Mouse (Mus musculus): ENCODE data around the gene Exoc1. TPM values are rescaled to one million over a fixed set of nuclear protein-coding genes. Genes with fewer than 3 reads are reported as not detected.
A peak's percentile ranks its signal among the peaks of the same experiment; 100 is the strongest.

The Exoc1 gene
- total RNA-seq (2021): 10 to 100 TPM; 10.2 to 11.3 TPM
- long read RNA-seq, experiment 1, partial matches to known transcripts: 1 of 21 reads
- long read RNA-seq, experiment 1, other reads (novel, unspliced or antisense): 17 of 21 reads
- long read RNA-seq, experiment 2, partial matches to known transcripts: 2 of 13 reads
- long read RNA-seq, experiment 2, other reads (novel, unspliced or antisense): 9 of 13 reads

DNA sequence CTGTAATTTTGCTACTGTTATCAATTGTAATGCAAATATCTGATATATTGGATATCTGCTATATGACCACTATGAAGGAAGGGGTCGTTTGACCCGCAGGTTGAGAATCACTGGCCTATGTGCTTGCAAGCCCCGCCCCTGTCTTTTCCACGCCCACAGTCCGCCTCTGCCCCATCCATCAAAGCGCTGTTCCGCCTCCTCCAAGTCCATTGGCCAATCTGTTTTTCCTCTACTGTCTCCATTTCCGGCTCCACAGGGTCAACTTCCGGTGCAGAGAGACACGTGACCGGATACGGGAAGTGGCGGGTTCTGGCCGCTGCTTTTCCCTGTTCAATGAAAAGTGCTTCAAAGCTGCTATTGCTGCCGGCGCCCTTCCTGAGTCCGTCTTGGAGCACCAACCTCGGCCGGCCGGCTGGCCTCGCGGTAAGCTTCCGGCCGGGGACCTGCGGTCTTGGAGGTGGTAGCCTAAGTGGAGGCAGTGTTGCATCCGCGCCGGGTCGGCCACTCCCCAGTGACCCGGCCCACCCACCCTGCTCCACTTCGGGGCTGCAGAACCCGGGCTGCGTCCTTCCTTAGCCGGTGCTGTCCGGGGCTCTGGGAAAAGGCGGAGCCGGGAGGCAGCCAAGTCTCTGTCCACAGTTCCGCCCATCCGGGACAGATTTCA lies at the start of gene Exoc1:
TSS of gene Exoc1 (plus strand) at position 272 of the 664 bp plus-strand sequence.
- DNase-seq (ENCODE audit: low spot score): peak; percentile 95

DNA sequence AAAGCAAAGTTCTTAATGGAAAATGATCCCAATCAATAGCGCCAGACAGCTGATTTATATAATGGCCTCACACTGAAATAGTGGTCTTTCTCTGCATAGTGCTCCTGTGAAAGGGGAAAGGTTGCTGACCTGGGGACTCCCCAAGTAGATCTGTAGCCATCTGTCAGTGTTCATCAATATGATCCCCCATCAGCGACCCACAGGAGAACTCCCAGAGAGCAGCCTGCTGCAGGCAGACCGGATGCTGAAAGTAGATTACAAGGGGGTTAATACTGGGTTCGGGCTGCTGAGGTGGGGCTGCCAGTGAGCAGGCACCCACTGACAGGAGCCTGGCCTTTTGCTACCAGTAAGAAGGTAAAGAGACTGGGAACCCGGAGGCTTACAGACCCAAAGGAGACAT lies 45.3 kb upstream of the Exoc1 start, which contains the start of gene Gm7271:
TSS of gene Gm7271 (plus strand) at position 230 of the 400 bp plus-strand sequence.
- no peak for DNase-seq (ENCODE audit: low spot score)

DNA sequence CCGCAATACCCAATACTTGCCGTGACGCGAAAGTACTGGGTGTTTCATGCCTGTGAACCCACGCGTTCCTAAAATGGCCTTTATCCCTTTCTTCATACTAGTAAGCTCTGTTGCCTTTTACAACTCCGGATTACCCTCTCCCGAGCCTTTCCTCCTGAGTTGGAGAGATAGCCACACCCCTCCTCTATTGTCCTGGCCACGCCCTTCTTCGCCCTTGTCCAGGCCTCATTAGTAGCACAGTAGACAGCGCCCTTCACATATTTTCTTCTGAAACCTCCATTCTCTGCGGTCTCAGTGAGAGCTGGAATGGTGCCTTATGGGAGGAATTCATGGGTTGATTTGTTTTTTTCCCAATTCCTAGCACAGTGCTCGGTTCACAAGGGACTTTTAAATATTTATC lies 34.0 kb upstream of the Exoc1 start:
- no peak for DNase-seq (ENCODE audit: low spot score)

DNA sequence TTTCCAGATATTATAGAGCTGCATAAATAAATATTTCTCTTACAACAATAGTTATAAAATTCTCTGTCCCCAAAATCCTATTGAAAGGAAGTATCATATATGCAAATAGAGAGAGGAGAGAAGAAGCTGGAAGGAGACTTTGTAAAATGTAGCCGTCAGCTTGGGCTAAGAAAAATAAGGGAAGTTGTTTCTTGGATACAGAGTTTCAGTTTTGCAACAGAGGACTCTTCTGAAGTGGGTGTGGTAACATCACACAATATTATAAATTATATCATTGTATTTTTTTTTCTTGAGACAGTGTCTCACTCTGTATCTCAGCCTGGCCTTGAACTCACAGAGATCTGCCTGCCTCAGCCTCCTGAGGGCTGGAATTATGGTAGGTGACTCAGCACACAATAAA lies 6.7 kb upstream of the Exoc1 start:
- DNase-seq (ENCODE audit: low spot score): no peak

DNA sequence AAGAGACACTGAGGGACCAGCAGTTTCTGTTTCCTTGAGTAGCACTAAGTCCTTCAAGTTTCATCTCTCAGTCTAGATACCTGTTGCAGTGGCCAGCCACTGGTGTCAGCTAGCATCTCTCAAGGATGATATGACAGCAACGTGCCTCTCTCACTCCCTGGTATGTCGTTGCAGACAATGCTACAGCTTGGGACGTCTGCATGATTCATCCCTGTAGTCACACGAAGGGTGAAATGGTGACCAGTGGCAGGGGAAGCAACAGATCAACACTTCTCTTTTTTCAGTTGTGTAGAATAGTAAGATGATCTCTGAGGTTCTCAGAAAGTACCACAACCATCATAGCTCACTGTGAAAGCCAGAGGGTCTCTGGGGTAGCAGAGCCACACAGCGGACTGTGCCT lies 4.5 kb upstream of the Exoc1 start:
- DNase-seq (ENCODE audit: low spot score): no peak

DNA sequence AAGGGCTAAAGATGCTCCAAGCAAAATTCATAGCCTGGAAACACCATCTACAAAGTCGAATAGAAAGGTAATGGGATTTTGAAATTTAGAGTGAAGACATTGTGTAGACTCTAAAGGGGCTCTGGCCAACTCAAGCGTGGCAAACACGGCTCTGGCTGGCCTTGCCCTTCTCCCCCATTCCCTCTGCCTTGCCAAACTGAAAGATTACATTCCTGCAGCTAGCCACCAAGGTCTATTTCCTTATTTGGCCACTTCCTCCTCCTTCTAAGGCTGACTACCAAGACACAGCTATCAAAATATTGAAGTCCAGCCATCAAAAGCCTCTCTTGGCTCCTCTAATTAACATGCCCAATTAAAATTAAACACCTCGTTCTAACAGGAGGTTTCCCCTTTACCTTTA lies 4.0 kb upstream of the Exoc1 start:
- DNase-seq (ENCODE audit: low spot score): no peak

DNA sequence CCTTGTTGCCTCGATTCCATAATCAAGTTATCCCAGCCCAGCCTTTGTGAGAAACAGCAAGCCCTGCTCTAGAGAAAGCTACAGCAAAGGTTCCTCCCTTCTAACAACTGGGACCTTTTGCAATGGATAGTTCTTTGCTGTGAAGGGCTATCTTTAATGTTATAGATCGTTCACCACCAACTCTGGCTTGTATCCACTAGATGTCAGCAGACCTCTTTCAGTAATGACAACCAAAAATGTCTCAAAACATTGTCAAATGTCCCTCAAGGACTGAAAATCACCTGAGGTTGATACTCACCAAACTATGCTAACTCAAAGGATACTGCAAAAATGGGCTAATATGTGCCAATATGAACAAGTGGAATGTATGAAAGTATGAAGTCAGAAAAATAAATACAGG lies 3.3 kb upstream of the Exoc1 start:
- DNase-seq (ENCODE audit: low spot score): no peak

DNA sequence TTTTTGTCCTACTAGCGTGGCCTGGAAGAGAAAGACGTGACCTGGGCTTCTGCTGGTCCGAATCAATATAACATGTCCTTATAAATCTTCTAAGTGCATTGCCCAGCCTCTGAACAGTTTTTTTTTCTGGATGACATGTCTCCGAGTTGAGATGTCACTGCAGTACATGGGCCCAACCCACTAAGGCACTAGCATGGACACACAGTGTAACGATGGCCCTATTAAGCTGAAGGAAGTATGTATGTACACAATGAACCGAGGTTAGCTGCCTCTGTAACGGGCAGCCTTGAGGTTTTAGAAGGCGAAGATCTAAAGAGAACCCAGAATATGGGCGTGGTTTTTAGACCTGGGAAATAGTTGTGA lies 574 bp downstream of the Exoc1 start:
- no peak for DNase-seq (ENCODE audit: low spot score)

DNA sequence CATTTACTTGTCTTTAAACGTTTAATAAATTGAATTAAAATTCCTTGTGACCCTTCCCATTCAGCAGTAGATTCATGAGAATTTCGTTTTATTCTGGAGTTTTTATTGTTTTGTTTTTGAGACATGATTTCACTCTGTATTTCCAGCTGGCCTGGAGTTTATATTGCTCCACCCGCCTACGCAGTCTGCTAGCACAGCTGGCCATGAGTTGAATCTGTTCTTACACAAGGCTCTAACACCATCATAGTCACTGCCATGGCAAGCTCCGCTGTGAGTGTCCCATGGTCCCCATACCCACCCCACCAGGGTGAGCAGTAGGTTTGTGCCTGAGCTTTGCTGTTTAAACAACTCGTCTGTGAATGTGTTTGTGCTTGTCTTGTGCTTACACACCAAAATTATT lies 4.1 kb downstream of the Exoc1 start:
- peak; percentile 43 for DNase-seq (ENCODE audit: low spot score)

DNA sequence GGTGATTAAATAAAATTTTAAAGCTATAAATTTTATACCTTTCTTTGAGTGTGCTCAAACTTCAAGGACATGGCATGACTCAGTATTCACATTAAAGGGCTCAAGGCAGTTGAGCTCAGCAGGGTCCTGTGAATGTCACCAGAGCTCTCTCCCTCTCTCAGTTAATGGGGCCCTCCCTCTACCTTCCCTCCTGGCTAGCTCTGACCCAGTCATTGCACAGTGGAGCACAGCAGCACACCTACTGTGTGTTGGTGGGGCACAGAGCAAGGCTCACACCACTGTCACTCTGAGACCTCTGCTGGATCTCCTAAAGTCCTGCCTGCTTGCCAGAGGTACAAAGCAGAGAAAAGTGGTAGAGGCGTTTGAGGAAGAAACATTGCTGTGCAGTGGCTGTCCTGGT lies 7.1 kb downstream of the Exoc1 start:
- DNase-seq (ENCODE audit: low spot score): no peak

DNA sequence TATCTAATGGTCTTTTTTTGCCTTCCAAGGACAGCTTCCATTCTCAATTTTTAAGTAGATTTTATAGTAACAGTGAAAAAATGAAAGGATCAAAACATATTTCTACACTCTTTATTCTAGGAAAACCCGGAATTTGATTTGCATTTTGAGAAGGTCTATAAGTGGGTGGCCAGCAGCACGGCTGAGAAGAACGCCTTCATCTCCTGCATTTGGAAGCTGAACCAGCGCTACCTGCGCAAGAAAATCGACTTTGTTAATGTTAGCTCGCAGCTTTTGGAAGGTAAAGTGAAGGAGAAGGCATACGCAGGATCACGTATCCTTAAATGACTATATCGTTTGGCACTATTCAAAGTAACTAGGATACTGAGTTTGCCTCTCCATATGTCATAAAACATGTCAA lies 8.5 kb downstream of the Exoc1 start:
- DNase-seq (ENCODE audit: low spot score): no peak

DNA sequence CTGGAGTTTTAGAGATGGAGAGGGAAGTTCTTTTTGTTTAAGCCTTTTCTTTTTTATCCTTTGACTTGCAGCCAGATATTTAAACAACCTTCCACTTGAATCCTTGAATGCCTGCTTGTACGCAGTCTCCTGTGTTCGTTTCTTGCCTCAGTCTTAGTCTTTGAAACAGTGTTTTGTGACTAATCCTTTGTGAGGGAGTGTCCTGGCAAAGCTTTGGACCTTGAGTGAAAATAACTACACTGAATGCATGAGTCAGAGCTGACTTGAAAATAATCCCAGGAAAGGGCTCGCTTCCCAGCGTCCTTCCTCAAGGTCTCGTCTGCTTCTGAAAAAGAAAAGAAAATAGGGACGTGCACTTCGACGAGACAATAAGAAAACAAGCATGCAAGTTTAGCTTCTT lies 11.1 kb downstream of the Exoc1 start:
- DNase-seq (ENCODE audit: low spot score): peak; percentile 62

DNA sequence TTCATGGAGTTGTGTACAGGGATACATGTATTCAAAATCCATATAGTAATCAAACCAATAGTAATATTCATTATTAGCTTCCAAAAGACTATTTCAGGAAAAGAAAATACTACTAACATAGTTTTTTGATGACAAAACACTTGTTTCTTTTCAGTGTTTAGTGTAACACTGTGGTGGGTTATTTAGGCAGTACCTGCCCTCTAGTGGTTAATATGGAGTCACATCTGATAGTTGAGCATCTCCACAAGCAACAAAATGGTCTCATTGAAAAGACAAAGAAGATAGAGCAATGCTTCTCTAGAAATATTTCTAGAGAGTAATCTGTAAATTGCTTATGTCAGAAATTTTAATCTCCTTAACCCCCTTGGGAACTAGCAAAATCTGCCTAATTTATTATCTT lies 11.7 kb downstream of the Exoc1 start:
- no peak for DNase-seq (ENCODE audit: low spot score)

DNA sequence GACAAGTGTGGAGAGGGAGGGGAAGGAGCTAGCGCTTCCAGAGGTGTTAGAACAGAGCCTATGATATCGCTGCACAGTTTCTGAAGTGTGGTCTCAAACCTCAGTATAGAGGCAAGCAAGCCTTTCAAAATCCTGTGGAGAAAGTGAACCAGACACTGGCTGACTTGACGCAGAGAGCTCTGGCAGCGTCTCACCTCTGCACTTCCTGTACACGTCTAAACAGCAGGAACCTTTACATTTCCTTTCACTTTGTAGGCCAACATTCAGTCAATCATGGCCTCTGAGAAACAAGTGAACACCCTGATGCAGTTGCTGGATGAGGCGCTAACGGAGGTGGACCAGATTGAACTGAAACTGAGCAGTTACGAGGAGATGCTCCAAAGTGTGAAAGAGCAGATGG lies 14.1 kb downstream of the Exoc1 start:
- DNase-seq (ENCODE audit: low spot score): no peak

DNA sequence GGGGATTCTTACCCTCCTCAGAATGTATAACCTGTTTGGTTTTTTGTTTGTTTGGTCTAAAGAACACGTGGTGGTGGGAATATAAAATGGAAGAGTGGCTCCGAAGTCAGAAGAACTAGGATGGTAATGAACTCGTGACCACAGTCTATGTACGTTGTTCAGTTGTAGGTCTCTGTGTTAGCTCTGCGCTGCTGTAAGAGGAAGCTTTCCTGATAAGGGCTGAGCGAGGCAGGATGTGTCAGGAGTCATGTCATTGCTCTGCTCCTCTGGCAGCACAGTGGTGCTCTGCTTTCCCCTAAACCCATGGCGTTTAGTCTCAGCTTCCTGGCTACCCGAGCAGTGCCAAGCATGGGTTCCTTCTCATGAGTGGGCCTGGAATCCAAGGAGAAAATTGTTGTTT lies 21.3 kb downstream of the Exoc1 start:
- no peak for DNase-seq (ENCODE audit: low spot score)

DNA sequence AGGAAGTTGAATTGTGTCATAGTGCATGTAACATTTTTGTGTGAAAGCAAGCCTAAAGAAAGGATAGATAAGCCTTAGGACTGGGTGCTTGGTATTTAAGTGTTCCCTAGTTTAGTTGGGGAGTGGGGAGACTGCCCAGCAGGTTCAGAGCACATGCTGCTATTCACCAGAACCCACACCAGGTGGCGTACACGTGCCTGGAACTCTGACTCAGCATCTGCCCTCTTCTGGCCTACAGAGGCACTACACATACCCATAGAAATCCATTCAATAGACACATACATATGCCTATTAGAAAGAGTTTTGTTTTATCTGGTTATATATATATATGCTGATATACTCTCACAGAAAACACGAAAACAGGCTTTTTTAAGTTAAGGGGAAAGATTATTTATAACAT lies 36.2 kb downstream of the Exoc1 start:
- peak; percentile 58 for DNase-seq (ENCODE audit: low spot score)

DNA sequence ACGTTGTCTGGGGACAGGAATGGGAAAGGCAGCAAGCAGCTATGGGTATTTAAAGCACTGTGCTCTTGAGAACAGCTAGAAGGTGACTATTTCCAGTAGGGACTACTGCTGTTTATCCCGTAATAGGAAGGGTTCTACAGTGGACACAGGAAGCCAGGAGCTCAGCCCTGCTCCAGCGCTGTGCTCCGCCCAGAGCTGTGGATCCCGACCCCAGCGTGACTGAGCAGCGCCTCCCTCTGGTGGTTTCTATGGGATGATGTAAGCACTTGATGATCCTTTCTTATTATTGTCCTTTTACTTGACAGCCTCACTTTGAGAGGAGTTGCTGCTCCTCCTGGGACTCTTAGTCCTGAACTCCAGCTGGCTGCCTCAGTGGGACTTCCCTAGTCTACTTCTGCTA lies 45.1 kb downstream of the Exoc1 start:
- no peak for DNase-seq (ENCODE audit: low spot score)

DNA sequence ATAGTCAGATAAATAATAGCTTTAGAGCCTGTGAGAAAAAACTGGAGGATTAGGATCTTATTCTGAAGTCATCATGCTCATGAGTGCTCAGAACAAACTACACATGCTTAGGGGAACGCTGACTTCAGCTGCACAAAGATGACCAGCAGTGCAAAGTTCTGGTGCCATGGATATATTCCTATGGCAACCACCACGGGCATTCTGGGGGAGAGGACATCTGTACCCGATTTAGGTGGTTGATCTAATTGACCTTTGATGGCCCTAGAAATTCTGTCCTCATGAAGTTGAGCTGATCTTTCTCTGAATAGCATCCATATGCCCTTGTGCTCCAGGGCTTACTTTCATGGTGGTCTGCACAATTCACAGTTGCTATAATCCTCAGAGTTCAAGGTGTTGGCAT lies 47.9 kb downstream of the Exoc1 start:
- DNase-seq (ENCODE audit: low spot score): no peak

DNA sequence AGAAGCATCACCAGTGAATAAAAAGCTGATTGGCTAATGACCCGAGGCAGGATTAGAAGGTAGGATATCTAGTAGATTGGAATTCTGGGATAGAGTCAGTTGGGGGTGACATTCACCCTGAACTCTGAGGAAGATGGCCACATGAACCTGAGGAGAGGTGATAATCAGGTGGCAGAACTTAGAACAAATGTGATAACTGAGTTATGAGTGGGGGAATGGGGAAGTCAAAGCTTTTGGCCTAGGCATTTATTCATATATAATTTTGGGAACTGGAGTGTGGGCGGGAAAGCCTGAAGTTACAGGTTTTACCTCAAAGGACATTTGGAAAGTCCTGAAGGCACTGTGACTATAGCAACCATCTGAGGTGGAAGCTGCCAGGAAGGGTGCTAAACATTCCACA lies 56.3 kb downstream of the Exoc1 start:
- no peak for DNase-seq (ENCODE audit: low spot score)

DNA sequence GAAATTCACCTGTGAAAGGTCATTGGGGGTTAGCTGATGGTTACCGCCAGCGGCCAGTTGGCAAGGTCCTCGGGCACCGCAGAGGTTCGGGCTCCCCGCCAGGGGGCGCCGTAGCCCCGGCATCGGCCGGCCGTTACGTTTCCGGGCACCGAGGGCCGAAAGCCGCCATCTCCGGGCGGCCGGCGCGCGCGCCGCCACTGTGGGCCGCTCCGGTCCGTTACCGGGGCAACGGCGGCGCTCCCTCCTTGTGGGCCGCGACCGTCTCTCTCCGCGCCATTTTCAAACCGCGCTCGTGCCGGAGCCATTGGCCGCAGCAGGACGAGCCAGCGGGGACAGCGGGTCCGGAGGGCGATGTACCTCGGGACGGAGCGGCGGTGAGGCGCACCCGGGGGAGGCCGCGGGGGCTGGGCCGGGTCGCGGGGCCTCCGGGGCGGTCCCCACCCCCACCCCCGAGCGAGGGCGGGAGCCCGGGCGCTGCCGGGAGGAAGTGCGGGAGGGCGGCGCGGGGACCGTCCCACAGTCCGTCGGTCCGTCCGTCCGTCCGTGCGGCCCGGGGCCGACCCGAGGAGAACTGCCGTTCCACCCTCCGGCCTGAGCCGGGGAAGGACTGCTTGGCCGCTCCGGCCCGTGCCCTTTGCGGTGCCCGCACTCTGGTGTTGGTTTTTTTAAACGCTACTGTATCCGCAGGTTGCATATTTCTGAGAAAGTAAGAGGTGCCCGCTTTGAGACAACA lies 59.6 kb downstream of the Exoc1 start, which contains the start of gene Cep135:
TSS of gene Cep135 (plus strand) at position 148 of the 733 bp plus-strand sequence.
- peak; percentile 85 for DNase-seq (ENCODE audit: low spot score)

DNA sequence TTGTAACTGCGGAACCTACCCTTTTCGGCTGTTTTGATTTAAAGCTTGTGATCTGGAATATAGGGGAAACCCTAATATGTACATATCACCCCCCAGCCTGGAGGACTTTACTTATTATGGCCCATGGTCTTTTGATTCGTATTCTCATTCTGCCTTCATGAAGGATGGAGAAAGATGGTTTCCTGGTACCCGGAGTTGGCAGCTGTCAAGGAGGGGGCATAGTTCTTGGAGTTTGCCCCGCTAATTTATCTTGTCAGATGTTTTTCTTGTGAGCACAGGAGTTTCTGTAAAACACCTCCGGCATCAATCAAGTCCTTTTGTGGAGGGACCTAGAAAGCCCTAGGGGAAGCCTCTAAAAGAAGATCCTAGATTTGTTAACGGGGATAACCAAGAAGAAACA lies 60.2 kb downstream of the Exoc1 start:
- DNase-seq (ENCODE audit: low spot score): no peak

DNA sequence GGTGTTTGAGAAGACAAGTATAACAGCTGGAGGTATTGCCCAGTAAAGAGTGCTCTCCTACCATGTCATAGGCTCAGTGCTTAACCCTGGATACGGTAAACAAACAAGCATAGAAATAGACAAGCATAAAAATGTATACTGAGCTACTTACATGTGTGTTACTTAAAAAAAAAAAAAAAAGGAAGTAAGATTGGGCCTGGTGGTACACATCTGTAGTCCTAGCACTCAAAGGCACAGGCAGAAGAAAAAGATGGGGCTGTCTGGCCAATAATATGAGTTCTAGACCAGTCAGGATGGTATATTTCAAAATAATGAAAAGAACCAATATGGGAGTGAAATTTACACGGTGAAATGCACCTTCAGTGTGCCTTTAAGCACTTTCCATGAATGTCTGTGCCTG lies 60.9 kb downstream of the Exoc1 start:
- no peak for DNase-seq (ENCODE audit: low spot score)

DNA sequence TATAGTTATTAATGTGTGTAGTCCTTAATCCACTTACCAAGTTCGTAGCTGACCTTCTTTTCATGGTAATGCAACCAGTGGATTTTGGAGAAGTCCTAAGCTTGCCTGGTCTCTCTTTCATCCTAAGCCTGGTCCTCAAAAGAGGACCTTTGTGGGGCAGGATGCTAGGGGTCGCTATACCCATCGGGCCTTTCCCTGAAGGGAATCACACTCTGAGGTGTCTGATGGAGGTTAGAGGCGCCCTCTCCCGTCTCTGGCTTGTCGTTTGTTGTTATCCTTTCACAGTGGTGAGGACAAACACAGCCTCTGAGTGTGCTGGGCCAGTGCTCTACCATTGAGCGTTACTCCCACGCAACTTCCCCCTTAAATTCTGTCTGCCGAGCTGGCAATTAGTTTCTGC lies 62.8 kb downstream of the Exoc1 start:
- DNase-seq (ENCODE audit: low spot score): no peak

Data from gastrocnemius, adult 18-20 months (tissue).